Mouse (Mus musculus) kidney, embryonic 14.5 days (tissue): ENCODE measurements around the gene Umps. TPM values are rescaled to one million over a fixed set of nuclear protein-coding genes. Genes with fewer than 3 reads are reported as not detected.
A peak's percentile ranks its signal among the peaks of the same experiment; 100 is the strongest.

Experiments
- ATAC-seq: fragments of 200-750 bp; cut with Nextera tagmentation; 2 replicates; pipeline ENCODE4 v1.8.0; 2017; ENCODE audit warnings: moderate number of reproducible peaks, mild to moderate bottlenecking, moderate TSS enrichment, moderate library complexity; ENCODE audit not compliant: low FRiP score, low TSS enrichment
- H3K27ac ChIP-seq: fragments of 300-500 bp; sonication (generic); 2 replicates; pipeline ENCODE4 v1.5.1; 2014; ENCODE audit warnings: low read depth, mild to moderate bottlenecking, low read length, moderate library complexity, mixed read lengths
- H3K27me3 ChIP-seq: fragments of 300-500 bp; sonication (generic); 2 replicates; pipeline ENCODE4 v1.6.1; 2014; ENCODE audit warnings: mild to moderate bottlenecking, low read length; ENCODE audit not compliant: control insufficient read depth, insufficient read depth
- H3K36me3 ChIP-seq: fragments of 300-500 bp; sonication (generic); 2 replicates; pipeline ENCODE4 v1.6.1; 2014; ENCODE audit warnings: low read length, mixed read lengths; ENCODE audit not compliant: control insufficient read depth, insufficient read depth
- H3K4me1 ChIP-seq: fragments of 300-500 bp; sonication (generic); 2 replicates; pipeline ENCODE4 v1.6.1; 2014; ENCODE audit warnings: low read length, mixed read lengths; ENCODE audit not compliant: control insufficient read depth, insufficient read depth
- H3K4me2 ChIP-seq: fragments of 300-500 bp; sonication (generic); replicated peaks from 2 replicates; pipeline ENCODE4 v1.6.1; 2014; ENCODE audit warnings: low read depth, mild to moderate bottlenecking, low read length
- H3K4me3 ChIP-seq: fragments of 300-500 bp; sonication (generic); 2 replicates; pipeline ENCODE4 v1.5.1; 2014; ENCODE audit warnings: mild to moderate bottlenecking, low read length
- H3K9ac ChIP-seq: fragments of 300-500 bp; sonication (generic); 2 replicates; pipeline ENCODE4 v1.6.1; 2014; ENCODE audit warnings: low read depth, mild to moderate bottlenecking, low read length, moderate library complexity
- H3K9me3 ChIP-seq: fragments of 300-500 bp; sonication (generic); 2 replicates; pipeline ENCODE4 v1.6.1; 2016; ENCODE audit warnings: low read length; ENCODE audit not compliant: control insufficient read depth
- WGBS: fragments of 180-500 bp; shearing (Covaris S2); extraction: QIAGEN DNeasy Blood & Tissue Kit; methylation state at CpG from one replicate; pipeline ENCODE4 v1.1.7; 2014; 5-methylcytosine and 5-hydroxymethylcytosine counted together
- polyA plus RNA-seq: library from polyadenylated mRNA; unstranded; fragments of >200 nt; fragmentation: Nextera tagmentation; extraction: Ambion mirVana; gene quantifications from 2 replicates; pipeline ENCODE4 v1.2.1, GENCODE M21; 2014

Umps gene
- polyA plus RNA-seq, 1 experiment from 2014 or later = 72.2 TPM

DNA sequence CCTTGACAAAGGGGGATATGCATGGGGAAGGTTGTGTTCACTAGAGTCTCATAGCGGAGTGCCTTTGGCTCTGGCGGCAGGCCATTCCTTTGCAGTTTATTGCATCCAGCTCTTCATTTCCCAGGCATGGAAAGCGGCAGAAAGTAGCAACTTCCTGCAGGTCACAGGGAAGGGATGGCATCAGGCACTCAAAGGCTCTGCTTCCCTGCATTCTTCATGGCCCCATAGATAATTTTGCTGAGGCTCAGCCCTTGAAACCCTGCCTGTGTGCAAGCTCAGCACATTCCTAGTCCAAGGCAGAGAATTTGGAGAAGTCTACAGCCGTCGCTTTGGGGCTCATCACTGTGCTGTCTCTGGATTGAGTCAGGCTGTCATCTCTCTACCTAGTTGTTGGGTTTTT lies 49.4 kb downstream of the Umps start:
- no peak for ATAC-seq
- Histone ChIP-seq H3K4me2 (no peak overlapping the region), H3K9me3 (no peaks in the 10 kb centered on the region), H3K27ac (peak overlapping the region; percentile 25; the same call in 1 of the 2 replicates), H3K4me3 (no peak overlapping the region), H3K27me3 (no peaks in the 10 kb centered on the region), H3K36me3 (peaks cover 3% of the 10 kb centered on the region; the same call in 1 of the 2 replicates), H3K9ac (no peak overlapping the region), H3K4me1 (peaks cover 30% of the 10 kb centered on the region)
- 40% methylated on average over 5 of the region's 5 CpGs for WGBS

DNA sequence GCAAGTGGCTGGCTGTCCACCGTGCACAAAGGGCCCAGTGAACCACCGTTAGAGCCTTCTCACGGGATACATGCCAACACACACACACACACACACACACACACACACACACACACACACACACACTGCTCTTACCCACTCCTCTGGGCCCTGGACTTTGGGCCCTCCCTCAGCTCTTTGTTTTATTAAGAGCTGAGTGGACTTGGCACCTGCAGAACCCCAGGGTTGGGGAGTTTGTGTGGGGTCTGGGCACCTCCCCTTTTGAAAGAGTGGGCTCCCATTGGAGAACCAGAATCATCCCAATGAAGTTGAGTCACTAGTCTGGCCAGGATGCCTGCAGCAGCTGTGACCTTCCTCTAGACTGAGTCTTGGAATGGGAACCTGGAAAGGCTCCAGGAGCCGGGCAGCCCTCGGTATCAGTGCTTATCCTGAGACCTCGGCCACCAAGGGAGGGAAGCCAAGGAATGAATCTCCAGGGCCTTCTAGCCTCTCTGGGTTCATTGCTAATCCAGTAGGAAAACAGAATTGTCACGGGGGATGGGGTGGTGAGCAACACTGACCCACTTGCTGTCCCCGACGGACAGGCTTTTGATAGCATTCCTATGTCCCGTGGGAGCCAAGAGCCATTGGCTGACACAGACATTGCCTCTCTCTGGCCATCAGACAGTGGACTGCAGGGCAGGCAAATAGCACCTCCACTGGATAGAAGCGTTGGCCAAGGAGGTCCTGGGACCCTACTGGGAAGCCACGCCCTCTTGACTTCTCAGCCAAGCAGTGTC lies 50.2 kb downstream of the Umps start:
- H3K4me1 ChIP-seq = peaks cover 23% of the 10 kb centered on the region
- WGBS = 63% methylated on average over 12 of the region's 12 CpGs
- 0 out of 2 replicates have a peak overlapping the region, but pooled peaks have one; percentile 25 for H3K27ac ChIP-seq
- peaks cover 3% of the 10 kb centered on the region; the same call in 1 of the 2 replicates for H3K36me3 ChIP-seq
- ATAC-seq = no peak
- H3K9me3 ChIP-seq = no peaks in the 10 kb centered on the region
- H3K27me3 ChIP-seq = no peaks in the 10 kb centered on the region
- H3K9ac ChIP-seq = no peak overlapping the region
- H3K4me3 ChIP-seq = no peak overlapping the region
- no peak overlapping the region for H3K4me2 ChIP-seq

DNA sequence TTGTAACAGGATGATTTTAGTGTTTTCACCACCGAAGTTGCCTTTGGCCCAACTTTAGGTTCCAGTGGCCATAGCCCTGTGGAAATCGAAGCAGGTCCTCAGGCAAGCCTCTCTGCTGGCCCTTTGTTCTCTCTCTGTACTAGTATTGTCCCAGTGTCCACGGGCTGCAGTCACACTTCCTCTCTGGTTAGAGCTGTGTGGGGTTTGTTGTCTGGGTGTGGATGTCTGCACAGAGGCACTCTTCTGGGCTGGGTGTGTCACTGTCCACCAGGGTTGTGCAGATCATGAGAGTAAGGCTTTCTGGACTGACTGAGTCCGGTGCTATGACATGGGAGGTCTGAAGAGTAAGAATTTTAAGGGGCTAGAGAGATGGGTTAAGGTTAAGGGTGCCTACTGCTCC lies 51.8 kb downstream of the Umps start:
- WGBS = 86% methylated on average over 4 of the region's 4 CpGs
- Histone ChIP-seq H3K27ac (no peak overlapping the region), H3K9me3 (no peaks in the 10 kb centered on the region), H3K36me3 (no peaks in the 10 kb centered on the region; the same call in 1 of the 2 replicates), H3K27me3 (no peaks in the 10 kb centered on the region), H3K9ac (no peak overlapping the region), H3K4me3 (no peak overlapping the region), H3K4me1 (peaks cover 15% of the 10 kb centered on the region), H3K4me2 (no peak overlapping the region)
- ATAC-seq = no peak

DNA sequence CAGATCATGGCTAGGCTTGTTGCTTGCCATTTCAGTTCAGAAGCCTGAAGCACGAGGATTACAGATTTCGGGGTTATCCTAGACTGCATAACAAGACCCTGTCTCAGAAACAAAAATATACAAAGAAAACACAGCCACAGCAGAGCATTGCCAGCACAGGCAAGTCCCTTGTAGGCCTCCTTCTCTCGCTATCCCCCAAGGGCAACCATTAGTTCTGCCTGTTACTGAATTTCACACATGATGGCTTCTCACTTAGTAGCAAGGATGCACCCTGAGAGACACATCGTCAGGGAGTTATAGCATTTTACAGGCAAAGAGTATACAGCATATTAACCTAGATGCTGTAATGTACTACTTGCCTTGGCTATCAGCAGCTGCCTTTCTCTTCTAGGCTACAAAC lies 58.6 kb downstream of the Umps start:
- Histone ChIP-seq H3K27ac (no peak overlapping the region), H3K9me3 (no peaks in the 10 kb centered on the region), H3K9ac (no peak overlapping the region), H3K27me3 (no peaks in the 10 kb centered on the region), H3K4me1 (peaks cover 7% of the 10 kb centered on the region), H3K36me3 (no peaks in the 10 kb centered on the region; the same call in 1 of the 2 replicates), H3K4me2 (no peak overlapping the region), H3K4me3 (no peak overlapping the region)
- 67% methylated on average over 4 of the region's 4 CpGs for WGBS
- ATAC-seq = no peak

Other genes starting within 250 kb of the Umps start
- gene Muc13, start 173.0 kb downstream of the Umps start, polyA plus RNA-seq = 0.09 TPM in 1 of 2 replicates, not detected in the other
- gene Itgb5, start 137.4 kb downstream of the Umps start, polyA plus RNA-seq = 34.3 and 49.7 TPM in 2 replicates